Mouse (Mus musculus) E14TG2a.4 (cell line): Measurements from ENCODE around the gene Prkce.

ENCODE experiments used
- H3K27me3 ChIP-seq: 2 replicates; pipeline ENCODE4 v1.6.1; 2014; ENCODE audit warnings: low read length, control low read depth; ENCODE audit not compliant: insufficient read depth
- H3K36me3 ChIP-seq: 2 replicates; pipeline ENCODE4 v1.6.1; 2014; ENCODE audit warnings: low read length, control low read depth; ENCODE audit not compliant: insufficient read depth
- H3K4me1 ChIP-seq: replicated peaks from 2 replicates; pipeline ENCODE4 v1.6.1; 2014; ENCODE audit warnings: low read depth, low read length, control low read depth
- H3K4me3 ChIP-seq: replicated peaks from 2 replicates; pipeline ENCODE4 v1.5.1; 2014; ENCODE audit warnings: mild to moderate bottlenecking, low read length
- H3K9me3 ChIP-seq: 2 replicates; pipeline ENCODE4 v1.6.1; 2014; ENCODE audit warnings: low read length, control low read depth
- CTCF ChIP-seq: conservative IDR thresholded peaks from 2 replicates; pipeline ENCODE4 v1.5.1; 2014; ENCODE audit warnings: low read length
- NANOG ChIP-seq: IDR thresholded peaks from 2 replicates; pipeline ENCODE4 v1.6.1; 2014; ENCODE audit warnings: borderline replicate concordance, low read length, mixed read lengths
- POU5F1 ChIP-seq: IDR thresholded peaks from 2 replicates; pipeline ENCODE4 v1.6.1; 2014; ENCODE audit warnings: low read length, borderline replicate concordance

Gene Prkce

GRCm38 (mm10) chr17:86329273-86330075, 161.9 kb downstream of the Prkce start:
- TF ChIP-seq NANOG: no peak
- TF ChIP-seq CTCF: no peak
- no peak for TF ChIP-seq POU5F1
- Histone ChIP-seq H3K4me1 (peaks cover 11% of the 10 kb centered on the region; the same call in 1 of the 2 replicates), H3K9me3 (peaks cover 6% of the 10 kb centered on the region), H3K4me3 (no peak overlapping the region), H3K27me3 (no peaks in the 10 kb centered on the region), H3K36me3 (no peaks in the 10 kb centered on the region)

GRCm38 (mm10) chr17:86330076-86330955, 162.7 kb downstream of the Prkce start:
- Histone ChIP-seq H3K9me3 (peaks cover 15% of the 10 kb centered on the region), H3K27me3 (no peaks in the 10 kb centered on the region), H3K4me1 (peaks cover 11% of the 10 kb centered on the region; the same call in 1 of the 2 replicates), H3K4me3 (no peak overlapping the region), H3K36me3 (no peaks in the 10 kb centered on the region)
- TF ChIP-seq POU5F1 (no peak), CTCF (no peak)

- no peaks in the 10 kb centered on the region for H3K27me3 ChIP-seq
- no peak for TF ChIP-seq POU5F1
- no peak for TF ChIP-seq CTCF
- no peaks in the 10 kb centered on the region for H3K36me3 ChIP-seq
- no peak overlapping the region for H3K4me3 ChIP-seq
- H3K9me3 ChIP-seq: peaks cover 16% of the 10 kb centered on the region
- H3K4me1 ChIP-seq: no peaks in the 10 kb centered on the region; the same call in 1 of the 2 replicates
Measured at GRCm38 (mm10) chr17:86331835-86332234, 164.2 kb downstream of the Prkce start.

- TF ChIP-seq POU5F1: no peak
- TF ChIP-seq CTCF: no peak
- no peak for TF ChIP-seq NANOG
- Histone ChIP-seq H3K36me3 (no peaks in the 10 kb centered on the region), H3K4me1 (no peaks in the 10 kb centered on the region), H3K27me3 (no peaks in the 10 kb centered on the region), H3K4me3 (no peak overlapping the region), H3K9me3 (peaks cover 16% of the 10 kb centered on the region)
Measured at GRCm38 (mm10) chr17:86334990-86335389, 167.4 kb downstream of the Prkce start.

- Histone ChIP-seq H3K4me3 (no peak overlapping the region), H3K4me1 (no peaks in the 10 kb centered on the region), H3K27me3 (no peaks in the 10 kb centered on the region), H3K9me3 (peaks cover 16% of the 10 kb centered on the region), H3K36me3 (no peaks in the 10 kb centered on the region)
- TF ChIP-seq NANOG (no peak), POU5F1 (no peak)
Measured at GRCm38 (mm10) chr17:86336652-86337073, 169.1 kb downstream of the Prkce start.

- H3K36me3 ChIP-seq: no peaks in the 10 kb centered on the region
Measured at GRCm38 (mm10) chr17:86337076-86337475, 169.5 kb downstream of the Prkce start.

GRCm38 (mm10) chr17:86338328-86338727, 170.7 kb downstream of the Prkce start:
- TF ChIP-seq CTCF (no peak), NANOG (no peak), POU5F1 (no peak)

More at GRCm38 (mm10) chr17:86337076-86337475, 169.5 kb downstream of the Prkce start:
- Histone ChIP-seq H3K9me3 (peaks cover 16% of the 10 kb centered on the region), H3K4me1 (no peaks in the 10 kb centered on the region), H3K4me3 (no peak overlapping the region), H3K27me3 (no peaks in the 10 kb centered on the region)
- TF ChIP-seq CTCF (no peak), NANOG (no peak), POU5F1 (no peak)

GRCm38 (mm10) chr17:86344032-86344431, 176.4 kb downstream of the Prkce start:
- Histone ChIP-seq H3K4me1 (no peaks in the 10 kb centered on the region), H3K9me3 (no peaks in the 10 kb centered on the region), H3K4me3 (no peak overlapping the region), H3K27me3 (no peaks in the 10 kb centered on the region), H3K36me3 (no peaks in the 10 kb centered on the region)
- no peak for TF ChIP-seq POU5F1
- TF ChIP-seq CTCF: no peak
- no peak for TF ChIP-seq NANOG

More at GRCm38 (mm10) chr17:86338328-86338727, 170.7 kb downstream of the Prkce start:
- peaks cover 16% of the 10 kb centered on the region for H3K9me3 ChIP-seq
- H3K4me3 ChIP-seq: no peak overlapping the region
- H3K36me3 ChIP-seq: no peaks in the 10 kb centered on the region
- no peaks in the 10 kb centered on the region for H3K4me1 ChIP-seq
- H3K27me3 ChIP-seq: no peaks in the 10 kb centered on the region
